Mouse (Mus musculus): Measurements from ENCODE around the gene Fgfr2. TPM values are rescaled to one million over a fixed set of nuclear protein-coding genes. Genes with fewer than 3 reads are reported as not detected.

Fgfr2 gene
- polyA plus RNA-seq, 1 experiment from 2014 or later = 20.3 TPM

- Histone ChIP-seq H3K4me3 (ENCODE audit: low read length) (peak within 1 kb of the TSS; percentile 39), H3K4me2 (ENCODE audit: low read depth, low read length) (peak within 1 kb of the TSS; percentile 64), H3K9me3 (replicated peaks; ENCODE audit: control insufficient read depth, low read length) (no peaks in the 10 kb centered on the region), H3K27ac (ENCODE audit: low read length) (no peak within 1 kb of the TSS), H3K4me1 (ENCODE audit: control insufficient read depth, insufficient read depth, low read length) (peaks cover 17% of the 10 kb centered on the region), H3K36me3 (ENCODE audit: control insufficient read depth, insufficient read depth) (no peaks in the 10 kb centered on the region), H3K27me3 (ENCODE audit: control insufficient read depth, insufficient read depth, low read length) (no peaks in the 10 kb centered on the region), H3K9ac (ENCODE audit: low read length) (peak within 1 kb of the TSS; percentile 62)
- ATAC-seq (replicated peaks; ENCODE audit: extremely low read depth, insufficient read depth, low FRiP score) = no peak
- 27% methylated on average over 15 of the region's 15 CpGs for WGBS
Observed at GRCm38 (mm10) chr7:130577388-130578003, 2545.7 kb downstream of the Fgfr2 start, which contains the start of gene Tacc2. Tacc2 (plus strand) TSS chr7:130577438.

- 6% methylated on average over 10 of the region's 10 CpGs for WGBS
- H3K4me2 ChIP-seq (ENCODE audit: low read depth, low read length) = peak overlapping the region; percentile 64
- H3K27ac ChIP-seq (ENCODE audit: low read length) = no peak overlapping the region
- H3K27me3 ChIP-seq (ENCODE audit: control insufficient read depth, insufficient read depth, low read length) = no peaks in the 10 kb centered on the region
- peaks cover 17% of the 10 kb centered on the region for H3K4me1 ChIP-seq (ENCODE audit: control insufficient read depth, insufficient read depth, low read length)
- H3K9ac ChIP-seq (ENCODE audit: low read length) = peak overlapping the region; percentile 62
- H3K4me3 ChIP-seq (ENCODE audit: low read length) = peak overlapping the region; percentile 39
- H3K36me3 ChIP-seq (ENCODE audit: control insufficient read depth, insufficient read depth) = no peaks in the 10 kb centered on the region
- ATAC-seq (replicated peaks; ENCODE audit: extremely low read depth, insufficient read depth, low FRiP score) = peak; percentile 43; the same call in 1 of the 2 replicates
- no peaks in the 10 kb centered on the region for H3K9me3 ChIP-seq (replicated peaks; ENCODE audit: control insufficient read depth, low read length)
Observed at GRCm38 (mm10) chr7:130576981-130577380, 2546.2 kb downstream of the Fgfr2 start.

- ATAC-seq (replicated peaks; ENCODE audit: extremely low read depth, insufficient read depth, low FRiP score) = peak; percentile 42
- H3K4me3 ChIP-seq (ENCODE audit: low read length) = peak overlapping the region; percentile 6; the same call in 1 of the 2 replicates
- no peaks in the 10 kb centered on the region for H3K9me3 ChIP-seq (replicated peaks; ENCODE audit: control insufficient read depth, low read length)
- H3K36me3 ChIP-seq (ENCODE audit: control insufficient read depth, insufficient read depth) = no peaks in the 10 kb centered on the region
- WGBS = 43% methylated on average over 13 of the region's 13 CpGs
- H3K27ac ChIP-seq (ENCODE audit: low read length) = peak overlapping the region; percentile 12; the same call in 1 of the 2 replicates
- H3K4me2 ChIP-seq (ENCODE audit: low read depth, low read length) = peak overlapping the region; percentile 37
- H3K9ac ChIP-seq (ENCODE audit: low read length) = no peak overlapping the region
- no peaks in the 10 kb centered on the region for H3K27me3 ChIP-seq (ENCODE audit: control insufficient read depth, insufficient read depth, low read length)
- H3K4me1 ChIP-seq (ENCODE audit: control insufficient read depth, insufficient read depth, low read length) = peaks cover 18% of the 10 kb centered on the region
Observed at GRCm38 (mm10) chr7:130574211-130574991, 2548.7 kb downstream of the Fgfr2 start.

GRCm38 (mm10) chr7:130573746-130574145, 2549.4 kb downstream of the Fgfr2 start:
- no peak overlapping the region for H3K9ac ChIP-seq (ENCODE audit: low read length)
- peaks cover 24% of the 10 kb centered on the region for H3K4me1 ChIP-seq (ENCODE audit: control insufficient read depth, insufficient read depth, low read length)
- no peak for ATAC-seq (replicated peaks; ENCODE audit: extremely low read depth, insufficient read depth, low FRiP score)
- H3K4me3 ChIP-seq (ENCODE audit: low read length) = no peak overlapping the region
- H3K27ac ChIP-seq (ENCODE audit: low read length) = no peak overlapping the region
- no peaks in the 10 kb centered on the region for H3K27me3 ChIP-seq (ENCODE audit: control insufficient read depth, insufficient read depth, low read length)
- 96% methylated on average over 10 of the region's 10 CpGs for WGBS
- no peak overlapping the region for H3K4me2 ChIP-seq (ENCODE audit: low read depth, low read length)
- H3K36me3 ChIP-seq (ENCODE audit: control insufficient read depth, insufficient read depth) = no peaks in the 10 kb centered on the region
- no peaks in the 10 kb centered on the region for H3K9me3 ChIP-seq (replicated peaks; ENCODE audit: control insufficient read depth, low read length)

- Histone ChIP-seq H3K27me3 (ENCODE audit: control insufficient read depth, insufficient read depth, low read length) (no peaks in the 10 kb centered on the region), H3K27ac (ENCODE audit: low read length) (no peak within 1 kb of the TSS), H3K4me2 (ENCODE audit: low read depth, low read length) (no peak within 1 kb of the TSS), H3K4me1 (ENCODE audit: control insufficient read depth, insufficient read depth, low read length) (peaks cover 24% of the 10 kb centered on the region), H3K4me3 (ENCODE audit: low read length) (no peak within 1 kb of the TSS), H3K9ac (ENCODE audit: low read length) (no peak within 1 kb of the TSS), H3K9me3 (replicated peaks; ENCODE audit: control insufficient read depth, low read length) (no peaks in the 10 kb centered on the region), H3K36me3 (ENCODE audit: control insufficient read depth, insufficient read depth) (no peaks in the 10 kb centered on the region)
- WGBS = 86% methylated on average over 8 of the region's 11 CpGs
- ATAC-seq (replicated peaks; ENCODE audit: extremely low read depth, insufficient read depth, low FRiP score) = no peak
Observed at GRCm38 (mm10) chr7:130572821-130573220, 2550.3 kb downstream of the Fgfr2 start, which contains the start of gene Nsmce4a. Nsmce4a (minus strand) TSS chr7:130573118.

GRCm38 (mm10) chr7:130570472-130570871, 2552.7 kb downstream of the Fgfr2 start:
- H3K27me3 ChIP-seq (ENCODE audit: control insufficient read depth, insufficient read depth, low read length) = no peaks in the 10 kb centered on the region
- WGBS = 87% methylated on average over 7 of the region's 7 CpGs
- H3K4me3 ChIP-seq (ENCODE audit: low read length) = no peak overlapping the region
- no peak overlapping the region for H3K4me2 ChIP-seq (ENCODE audit: low read depth, low read length)
- peaks cover 17% of the 10 kb centered on the region for H3K4me1 ChIP-seq (ENCODE audit: control insufficient read depth, insufficient read depth, low read length)
- H3K27ac ChIP-seq (ENCODE audit: low read length) = no peak overlapping the region
- H3K9ac ChIP-seq (ENCODE audit: low read length) = no peak overlapping the region
- ATAC-seq (replicated peaks; ENCODE audit: extremely low read depth, insufficient read depth, low FRiP score) = no peak
- H3K9me3 ChIP-seq (replicated peaks; ENCODE audit: control insufficient read depth, low read length) = no peaks in the 10 kb centered on the region
- H3K36me3 ChIP-seq (ENCODE audit: control insufficient read depth, insufficient read depth) = no peaks in the 10 kb centered on the region

GRCm38 (mm10) chr7:130568783-130569436, 2554.2 kb downstream of the Fgfr2 start:
- no peak overlapping the region for H3K4me2 ChIP-seq (ENCODE audit: low read depth, low read length)
- no peak overlapping the region for H3K9ac ChIP-seq (ENCODE audit: low read length)
- WGBS = 32% methylated on average over 9 of the region's 9 CpGs
- H3K27me3 ChIP-seq (ENCODE audit: control insufficient read depth, insufficient read depth, low read length) = no peaks in the 10 kb centered on the region
- no peaks in the 10 kb centered on the region for H3K36me3 ChIP-seq (ENCODE audit: control insufficient read depth, insufficient read depth)
- no peaks in the 10 kb centered on the region for H3K9me3 ChIP-seq (replicated peaks; ENCODE audit: control insufficient read depth, low read length)
- H3K27ac ChIP-seq (ENCODE audit: low read length) = peak overlapping the region; percentile 37
- no peak overlapping the region for H3K4me3 ChIP-seq (ENCODE audit: low read length)
- ATAC-seq (replicated peaks; ENCODE audit: extremely low read depth, insufficient read depth, low FRiP score) = 0 out of 2 replicates have a peak, but pooled peaks have one; percentile 39
- H3K4me1 ChIP-seq (ENCODE audit: control insufficient read depth, insufficient read depth, low read length) = peaks cover 11% of the 10 kb centered on the region

- no peaks in the 10 kb centered on the region for H3K27me3 ChIP-seq (ENCODE audit: control insufficient read depth, insufficient read depth, low read length)
- no peak overlapping the region for H3K4me2 ChIP-seq (ENCODE audit: low read depth, low read length)
- ATAC-seq (replicated peaks; ENCODE audit: extremely low read depth, insufficient read depth, low FRiP score) = no peak
- H3K4me3 ChIP-seq (ENCODE audit: low read length) = no peak overlapping the region
- peaks cover 11% of the 10 kb centered on the region for H3K4me1 ChIP-seq (ENCODE audit: control insufficient read depth, insufficient read depth, low read length)
- no peaks in the 10 kb centered on the region for H3K9me3 ChIP-seq (replicated peaks; ENCODE audit: control insufficient read depth, low read length)
- H3K36me3 ChIP-seq (ENCODE audit: control insufficient read depth, insufficient read depth) = no peaks in the 10 kb centered on the region
- no peak overlapping the region for H3K27ac ChIP-seq (ENCODE audit: low read length)
- H3K9ac ChIP-seq (ENCODE audit: low read length) = no peak overlapping the region
- WGBS = 40% methylated on average over 3 of the region's 3 CpGs
Observed at GRCm38 (mm10) chr7:130564596-130564995, 2558.6 kb downstream of the Fgfr2 start.
